Mouse (Mus musculus) CH12.LX (cell line): ENCODE data around the gene Eif3b.

Experiments
- CTCF ChIP-seq, 2 experiments: IDR thresholded peaks in 1 of 2; conservative IDR thresholded peaks in 1 of 2; 2 replicates each; pipeline ENCODE4 v1.5.1; 2011 to 2012; ENCODE audit warnings: low read depth in 2 of 2, low read length in 2 of 2, improper control_type of control experiment in 1 of 2, inconsistent platforms in 1 of 2, mild to moderate bottlenecking in 1 of 2, moderate library complexity in 1 of 2
- GABPA ChIP-seq: IDR thresholded peaks from 2 replicates; pipeline ENCODE4 v1.6.1; 2012; ENCODE audit warnings: low read depth, low read length, improper control_type of control experiment, inconsistent platforms; ENCODE audit not compliant: insufficient replicate concordance
- ZNF384 ChIP-seq: IDR thresholded peaks from 2 replicates; pipeline ENCODE4 v1.6.1; 2012; ENCODE audit warnings: low read depth, low read length, improper control_type of control experiment, inconsistent platforms

DNA sequence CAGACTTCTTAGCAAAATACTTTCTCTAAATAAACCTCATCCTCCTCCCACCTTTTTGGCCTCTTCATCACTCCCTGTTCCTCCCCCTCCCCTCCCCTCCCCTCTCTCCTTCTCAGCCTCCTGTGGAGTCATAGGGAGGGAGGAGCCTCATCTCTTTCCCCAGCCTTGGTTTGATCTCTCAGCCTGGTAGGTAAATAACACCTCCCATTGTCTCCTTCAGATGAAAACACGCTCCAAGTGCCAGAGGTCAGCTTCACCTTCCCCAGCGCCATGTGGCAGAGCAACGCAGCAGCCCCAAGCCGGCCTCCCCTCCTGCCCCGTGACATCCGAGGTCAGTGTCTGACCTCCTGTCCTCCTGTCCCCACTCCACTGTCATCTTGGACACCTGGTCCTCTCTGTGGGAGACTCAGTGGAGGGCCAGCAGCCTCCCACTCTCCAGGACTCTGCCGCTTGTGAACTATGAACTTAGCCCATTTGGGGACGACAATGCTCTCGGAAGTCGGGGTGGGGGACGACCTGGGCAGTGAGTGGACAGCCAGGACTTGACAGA lies 73.6 kb downstream of the Eif3b start:
- TF ChIP-seq GABPA (no peak), CTCF (conservative IDR thresholded peaks at IDR 0.05 in 1 of 2, IDR thresholded peaks at IDR 0.05 in 1 of 2; ENCODE audit: low read depth in 2 of 2, low read length in 2 of 2) (no peak), ZNF384 (no peak)
